11 mouse cellular contexts compared by ENCODE assay signal in genomic region chr12:9571276-9571940, GRCm38 (mm10). TPM values are rescaled to one million over a fixed set of nuclear protein-coding genes. Genes with fewer than 3 reads are reported as not detected.
DNase-seq lines count a peak whose midpoint lies in the region; ATAC-seq lines count a peak whose summit lies in the region.
"Had no signal": no experiment of that assay in that cellular context is flagged by ENCODE, and none has a peak within 500 bp of the region (broad histone marks: within the 10 kb centered on the region; RNA-seq: fewer than 3 reads in every experiment).

No protein-coding gene starts in this region.

- peak overlapping the region; percentile 46 for H3K4me3 ChIP-seq in kidney, embryonic 15.5 days (replicated peaks)
- H3K4me3 ChIP-seq in limb, embryonic 13.5 days: peak overlapping the region; percentile 44

- DNase-seq in embryo, embryonic 9.5 days (ENCODE audit: extremely low spot score): peak; percentile 28
- no peak for DNase-seq in embryo, embryonic 10 days (ENCODE audit: low spot score)
- DNase-seq in kidney, adult 18-20 months: no peak
- peak; percentile 45 for DNase-seq in ES-CJ7 (ENCODE audit: low read depth, low spot score)
- no peak for DNase-seq in natural killer cell, adult 2 months (ENCODE audit: low spot score in 2 of 2)
- no peak for DNase-seq in yolk sac, embryonic 10.5 days (ENCODE audit: low spot score)
- DNase-seq: adrenal gland, postnatal 10 days; cerebellum, adult 18-20 months had no signal

- no peaks in the 10 kb centered on the region for H3K36me3 ChIP-seq in kidney, embryonic 15.5 days
- H3K36me3 ChIP-seq in limb, embryonic 13.5 days: no peaks in the 10 kb centered on the region
- H3K36me3 ChIP-seq: forebrain, embryonic 15.5 days had no signal

- peaks cover 61% of the 10 kb centered on the region for H3K27me3 ChIP-seq in kidney, embryonic 15.5 days
- H3K27me3 ChIP-seq in limb, embryonic 13.5 days: peaks cover 65% of the 10 kb centered on the region

- 11% methylated on average over 13 of the region's 13 CpGs for WGBS in kidney, embryonic 15.5 days
- WGBS in limb, embryonic 13.5 days: 9% methylated on average over 13 of the region's 13 CpGs

- ATAC-seq in kidney, embryonic 15.5 days (replicated peaks; ENCODE audit: low FRiP score): no peak; the same call in 1 of the 2 replicates
- no peak for ATAC-seq in limb, embryonic 13.5 days (ENCODE audit: low FRiP score, low read depth)
- ATAC-seq: forebrain, embryonic 15.5 days had no signal

- no peaks in the 10 kb centered on the region for H3K9me3 ChIP-seq in kidney, embryonic 15.5 days (replicated peaks)
- no peaks in the 10 kb centered on the region for H3K9me3 ChIP-seq in limb, embryonic 13.5 days
- H3K9me3 ChIP-seq: forebrain, embryonic 15.5 days had no signal

- peak overlapping the region; percentile 82 for H3K4me2 ChIP-seq in kidney, embryonic 15.5 days
- H3K4me2 ChIP-seq in limb, embryonic 13.5 days (replicated peaks): peak overlapping the region; percentile 70

- peaks cover 30% of the 10 kb centered on the region for H3K4me1 ChIP-seq in kidney, embryonic 15.5 days
- peaks cover 31% of the 10 kb centered on the region for H3K4me1 ChIP-seq in limb, embryonic 13.5 days

- H3K9ac ChIP-seq in kidney, embryonic 15.5 days: no peak overlapping the region
- peak overlapping the region; percentile 35; the same call in 1 of the 2 replicates for H3K9ac ChIP-seq in limb, embryonic 13.5 days
- H3K9ac ChIP-seq: forebrain, embryonic 15.5 days had no signal

- H3K27ac ChIP-seq in kidney, embryonic 15.5 days: no peak overlapping the region
- H3K27ac ChIP-seq in limb, embryonic 13.5 days: no peak overlapping the region
- H3K27ac ChIP-seq: forebrain, embryonic 15.5 days had no signal

RNA-seq across cellular contexts. Expression of gene Osr1, which starts 1.5 kb away (rescaled TPM):
- 30.4 and 35.7 TPM in 2 replicates for polyA plus RNA-seq in kidney, embryonic 15.5 days (2015; fragmentation: Nextera tagmentation; extraction: Ambion mirVana)
- polyA plus RNA-seq in limb, embryonic 13.5 days (2015; fragmentation: Nextera tagmentation; extraction: Ambion mirVana): 83.2 and 95.3 TPM in 2 replicates

Comparison
In these comparisons a context has a peak if more than half of its experiments do, and no peak if none do; other contexts are left out.
1. DNase-seq: peak in embryo, embryonic 9.5 days (single experiment) and ES-CJ7 (single experiment); none in embryo, embryonic 10 days (single experiment), kidney, adult 18-20 months (single experiment), natural killer cell, adult 2 months (0 of 2) and yolk sac, embryonic 10.5 days (single experiment).